Mouse (Mus musculus): ENCODE data around the gene Gm9887. TPM values are rescaled to one million over a fixed set of nuclear protein-coding genes. Genes with fewer than 3 reads are reported as not detected.

Gm9887 gene
- polyA plus RNA-seq, 2 experiments: 0.20 to 1.0 TPM

DNA sequence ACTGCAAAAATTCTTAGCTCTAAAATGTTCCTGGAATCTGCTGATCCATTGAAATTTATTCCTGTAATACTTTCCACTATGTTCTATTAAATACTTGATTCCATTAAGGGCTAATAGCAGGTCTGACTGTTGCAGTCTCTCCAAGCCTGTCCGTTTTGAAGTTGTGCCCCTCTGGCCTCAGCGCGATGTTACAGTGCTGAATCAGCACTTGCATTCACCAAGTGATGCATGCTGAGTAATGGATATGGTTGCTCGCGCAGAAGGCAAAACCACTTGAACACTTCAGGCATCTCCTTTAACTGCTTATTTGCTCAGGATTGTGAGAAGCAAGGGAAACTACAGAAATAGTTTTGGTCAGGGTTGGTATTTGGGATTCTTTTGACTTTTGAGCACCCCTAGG lies 38.5 kb upstream of the Gm9887 start:
- H3K9me3 ChIP-seq (ENCODE audit: control insufficient read depth, low read length): no peaks in the 10 kb centered on the region
- H3K27ac ChIP-seq: no peak overlapping the region
- ATAC-seq (ENCODE audit: insufficient read depth): no peak

DNA sequence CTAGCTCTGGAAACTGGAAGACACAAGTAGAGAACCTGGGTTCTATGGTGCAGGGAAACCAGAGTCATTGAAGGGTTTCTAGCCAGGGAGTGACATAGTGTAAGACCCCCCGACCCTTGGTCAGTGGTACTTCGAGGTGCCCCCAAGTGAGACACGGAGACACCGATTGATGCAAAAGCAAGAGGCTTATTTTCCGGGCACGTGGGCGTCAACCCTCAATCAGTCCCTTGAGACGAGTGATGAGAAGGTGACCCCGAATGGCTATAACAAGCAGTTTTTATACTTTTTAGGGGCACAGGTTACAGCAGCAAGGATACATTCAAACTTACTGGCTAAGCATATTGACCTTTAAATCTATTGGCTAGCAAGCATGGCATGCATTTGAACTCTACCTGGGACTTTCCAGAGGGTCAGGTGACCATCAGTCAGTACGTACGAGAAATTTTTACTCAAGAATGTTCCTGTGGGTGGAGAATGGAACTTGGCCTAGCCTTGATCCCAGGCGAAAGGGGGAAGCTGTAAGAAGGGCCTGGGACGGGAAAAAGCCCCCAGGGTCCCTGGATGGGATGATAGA lies 30.4 kb upstream of the Gm9887 start:
- Histone ChIP-seq H3K9ac (replicated peaks) (no peak overlapping the region), H3K9me3 (ENCODE audit: control insufficient read depth, low read length) (no peaks in the 10 kb centered on the region), H3K27ac (no peak overlapping the region), H3K27me3 (ENCODE audit: control insufficient read depth, insufficient read depth, low read length) (no peaks in the 10 kb centered on the region), H3K4me1 (replicated peaks; ENCODE audit: control insufficient read depth in 2 of 2, insufficient read depth in 2 of 2, low read length in 1 of 2) (0 out of 4 replicates have a peak, but pooled peaks cover 0 to 2% of the 10 kb centered on the region in 2 experiments), H3K4me3 (ENCODE audit: insufficient read depth in 1 of 2, low read depth in 2 of 2, low read length in 2 of 2) (no peak overlapping the region), H3K4me2 (ENCODE audit: low read depth) (no peak overlapping the region), H3K36me3 (replicated peaks; ENCODE audit: control insufficient read depth, insufficient read depth, low read depth) (no peaks in the 10 kb centered on the region)
- no peak for DNase-seq (ENCODE audit: low read depth in 3 of 3, low spot score in 3 of 3)
- no peak for ATAC-seq (ENCODE audit: insufficient read depth)
- WGBS (ENCODE audit: insufficient replicate concordance): 70% methylated on average over 13 of the region's 13 CpGs
- TF ChIP-seq EP300 (IDR thresholded peaks at IDR 0.05; ENCODE audit: low read depth): no peak
- no peak for TF ChIP-seq CTCF (IDR thresholded peaks at IDR 0.05; ENCODE audit: low read depth)

More for the DNA sequence above, 38.5 kb upstream of the Gm9887 start:
- no peak overlapping the region for H3K4me3 ChIP-seq (ENCODE audit: insufficient read depth in 1 of 2, low read depth in 2 of 2, low read length in 2 of 2)
- no peaks in the 10 kb centered on the region for H3K27me3 ChIP-seq (ENCODE audit: control insufficient read depth, insufficient read depth, low read length)
- TF ChIP-seq CTCF (IDR thresholded peaks at IDR 0.05; ENCODE audit: low read depth): no peak
- TF ChIP-seq EP300 (IDR thresholded peaks at IDR 0.05; ENCODE audit: low read depth): no peak
- no peaks in the 10 kb centered on the region for H3K36me3 ChIP-seq (replicated peaks; ENCODE audit: control insufficient read depth, insufficient read depth, low read depth)
- no peak for DNase-seq (ENCODE audit: low read depth in 3 of 3, low spot score in 3 of 3)
- no peaks in the 10 kb centered on the region; a peak in 1 of 4 replicates for H3K4me1 ChIP-seq (replicated peaks; ENCODE audit: control insufficient read depth in 2 of 2, insufficient read depth in 2 of 2, low read length in 1 of 2)
- WGBS (ENCODE audit: insufficient replicate concordance): 73% methylated on average over 5 of the region's 5 CpGs
- H3K4me2 ChIP-seq (ENCODE audit: low read depth): no peak overlapping the region
- no peak overlapping the region for H3K9ac ChIP-seq (replicated peaks)

DNA sequence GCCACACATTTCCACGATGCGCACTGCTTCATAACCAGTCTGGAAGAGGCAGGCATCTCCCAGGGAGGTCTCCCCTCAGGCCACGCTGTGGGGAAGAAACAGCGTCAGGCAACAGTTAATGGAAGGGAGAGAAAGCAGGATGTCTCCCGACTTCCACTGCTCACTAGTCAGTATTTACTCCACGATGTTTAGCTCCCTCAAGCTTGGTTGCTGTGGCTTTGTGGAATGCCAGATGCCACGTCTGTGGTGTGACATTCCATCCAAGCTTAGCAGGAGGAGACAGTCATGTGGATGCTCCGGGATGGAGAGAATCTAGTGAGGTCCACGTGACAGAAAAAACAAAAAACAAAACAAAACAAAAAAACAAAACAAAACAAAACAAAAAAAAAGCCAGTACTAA lies 29.8 kb upstream of the Gm9887 start:
- DNase-seq (ENCODE audit: low read depth in 3 of 3, low spot score in 3 of 3) (no peak), ATAC-seq (ENCODE audit: insufficient read depth) (no peak)
- Histone ChIP-seq H3K27ac (no peak overlapping the region), H3K27me3 (ENCODE audit: control insufficient read depth, insufficient read depth, low read length) (no peaks in the 10 kb centered on the region), H3K36me3 (replicated peaks; ENCODE audit: control insufficient read depth, insufficient read depth, low read depth) (no peaks in the 10 kb centered on the region), H3K4me3 (ENCODE audit: insufficient read depth in 1 of 2, low read depth in 2 of 2, low read length in 2 of 2) (no peak overlapping the region), H3K9ac (replicated peaks) (no peak overlapping the region), H3K9me3 (ENCODE audit: control insufficient read depth, low read length) (no peaks in the 10 kb centered on the region), H3K4me2 (ENCODE audit: low read depth) (no peak overlapping the region), H3K4me1 (replicated peaks; ENCODE audit: control insufficient read depth in 2 of 2, insufficient read depth in 2 of 2, low read length in 1 of 2) (0 out of 4 replicates have a peak, but pooled peaks cover 0 to 2% of the 10 kb centered on the region in 2 experiments)
- TF ChIP-seq EP300 (IDR thresholded peaks at IDR 0.05; ENCODE audit: low read depth): no peak
- TF ChIP-seq CTCF (IDR thresholded peaks at IDR 0.05; ENCODE audit: low read depth): no peak
- 57% methylated on average over 9 of the region's 9 CpGs for WGBS (ENCODE audit: insufficient replicate concordance)

DNA sequence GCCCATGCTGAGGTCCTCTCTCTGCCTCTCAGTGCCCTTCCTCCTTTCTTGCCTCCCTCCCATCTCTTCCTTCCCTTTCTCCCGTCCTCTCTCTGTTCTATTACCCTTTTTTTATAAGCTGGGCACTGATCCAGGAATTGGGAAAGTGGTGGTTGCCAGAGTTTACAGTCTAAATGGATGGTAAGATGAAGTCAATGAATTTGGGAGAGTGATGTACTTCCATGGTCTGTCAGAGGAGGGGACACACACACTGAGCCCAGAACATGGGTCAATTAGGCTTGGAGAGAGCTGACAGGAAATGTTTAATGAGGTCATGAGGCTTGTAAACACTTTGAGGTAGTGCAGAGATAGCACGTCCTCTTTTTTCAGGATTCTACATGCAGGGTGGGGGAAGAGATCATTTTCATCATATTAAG lies 28.6 kb upstream of the Gm9887 start:
- Histone ChIP-seq H3K4me1 (replicated peaks; ENCODE audit: control insufficient read depth in 2 of 2, insufficient read depth in 2 of 2, low read length in 1 of 2) (0 out of 4 replicates have a peak, but pooled peaks cover 0 to 2% of the 10 kb centered on the region in 2 experiments), H3K27me3 (ENCODE audit: control insufficient read depth, insufficient read depth, low read length) (no peaks in the 10 kb centered on the region), H3K27ac (no peak overlapping the region), H3K4me2 (ENCODE audit: low read depth) (no peak overlapping the region), H3K9ac (replicated peaks) (no peak overlapping the region), H3K36me3 (replicated peaks; ENCODE audit: control insufficient read depth, insufficient read depth, low read depth) (no peaks in the 10 kb centered on the region), H3K9me3 (ENCODE audit: control insufficient read depth, low read length) (no peaks in the 10 kb centered on the region), H3K4me3 (ENCODE audit: insufficient read depth in 1 of 2, low read depth in 2 of 2, low read length in 2 of 2) (no peak overlapping the region)
- WGBS (ENCODE audit: insufficient replicate concordance): 11% methylated on average over 2 of the region's 2 CpGs
- TF ChIP-seq EP300 (IDR thresholded peaks at IDR 0.05; ENCODE audit: low read depth): no peak
- TF ChIP-seq CTCF (IDR thresholded peaks at IDR 0.05; ENCODE audit: low read depth): no peak
- DNase-seq (ENCODE audit: low read depth in 3 of 3, low spot score in 3 of 3) (no peak), ATAC-seq (ENCODE audit: insufficient read depth) (no peak)

DNA sequence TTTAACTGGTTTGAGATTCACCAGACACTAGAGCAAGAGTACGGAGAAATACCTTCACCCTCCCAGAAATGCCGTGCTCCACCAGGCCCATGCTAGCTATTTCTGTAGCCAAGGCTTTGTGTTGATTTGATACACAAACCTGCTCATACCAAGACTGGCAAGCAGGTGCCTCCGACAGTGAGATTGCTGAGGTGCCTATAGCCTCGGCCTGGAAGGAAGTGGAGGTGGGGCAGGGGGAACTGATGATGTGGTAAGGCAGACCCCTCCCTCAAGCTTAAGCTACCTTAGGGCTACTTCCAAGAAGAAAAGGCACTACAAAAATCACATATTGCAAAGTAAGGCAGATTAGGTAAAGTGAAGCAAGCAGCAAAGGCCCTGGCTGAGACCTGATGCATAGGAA lies 28.1 kb upstream of the Gm9887 start:
- no peak for ATAC-seq (ENCODE audit: insufficient read depth)
- 52% methylated on average over 4 of the region's 4 CpGs for WGBS (ENCODE audit: insufficient replicate concordance)
- TF ChIP-seq CTCF (IDR thresholded peaks at IDR 0.05; ENCODE audit: low read depth): no peak
- H3K27ac ChIP-seq: no peak overlapping the region
- no peak overlapping the region for H3K4me2 ChIP-seq (ENCODE audit: low read depth)
- no peaks in the 10 kb centered on the region for H3K36me3 ChIP-seq (replicated peaks; ENCODE audit: control insufficient read depth, insufficient read depth, low read depth)
- H3K4me1 ChIP-seq (replicated peaks; ENCODE audit: control insufficient read depth in 2 of 2, insufficient read depth in 2 of 2, low read length in 1 of 2): 0 out of 4 replicates have a peak, but pooled peaks cover 0 to 2% of the 10 kb centered on the region in 2 experiments
- no peak overlapping the region for H3K4me3 ChIP-seq (ENCODE audit: insufficient read depth in 1 of 2, low read depth in 2 of 2, low read length in 2 of 2)
- no peak for DNase-seq (ENCODE audit: low read depth in 3 of 3, low spot score in 3 of 3)
- no peaks in the 10 kb centered on the region for H3K27me3 ChIP-seq (ENCODE audit: control insufficient read depth, insufficient read depth, low read length)
- no peak overlapping the region for H3K9ac ChIP-seq (replicated peaks)
- no peaks in the 10 kb centered on the region for H3K9me3 ChIP-seq (ENCODE audit: control insufficient read depth, low read length)
